Mouse (Mus musculus) ES-Bruce4 (cell line): Measurements from ENCODE around the gene Slc11a2. TPM values are rescaled to one million over a fixed set of nuclear protein-coding genes. Genes with fewer than 3 reads are reported as not detected.
"Not testable (repeated sequence)": the region's sequence is repeated elsewhere in the genome, so short reads cannot be mapped to it uniquely, and the experiment has no call there.

ENCODE experiments used
- H3K27ac ChIP-seq: 2 replicates; pipeline ENCODE4 v1.5.1; 2012; ENCODE audit warnings: low read length, inconsistent platforms; ENCODE audit not compliant: insufficient read depth
- H3K27me3 ChIP-seq: 2 replicates; pipeline ENCODE4 v1.6.1; 2012; ENCODE audit warnings: mild to moderate bottlenecking, low read length, inconsistent platforms; ENCODE audit not compliant: control insufficient read depth, poor library complexity, insufficient read depth, severe bottlenecking
- H3K36me3 ChIP-seq: 2 replicates; pipeline ENCODE4 v1.6.1; 2012; ENCODE audit warnings: inconsistent platforms, mild to moderate bottlenecking, low read length, moderate library complexity; ENCODE audit not compliant: control insufficient read depth, poor library complexity, insufficient read depth, severe bottlenecking
- H3K4me1 ChIP-seq: one replicate; pipeline ENCODE4 v1.8.1; 2011; ENCODE audit warnings: low read length; ENCODE audit not compliant: control insufficient read depth, insufficient read depth
- H3K4me3 ChIP-seq: 2 replicates; pipeline ENCODE4 v1.5.1; 2011; ENCODE audit warnings: low read depth, mild to moderate bottlenecking, low read length
- H3K9ac ChIP-seq: 2 replicates; pipeline ENCODE4 v1.6.1; 2012; ENCODE audit warnings: low read depth, mild to moderate bottlenecking, inconsistent platforms; ENCODE audit not compliant: poor library complexity, severe bottlenecking
- H3K9me3 ChIP-seq: replicated peaks from 2 replicates; pipeline ENCODE4 v1.6.1; 2012; ENCODE audit warnings: mild to moderate bottlenecking, low read length, inconsistent platforms; ENCODE audit not compliant: control insufficient read depth, poor library complexity, insufficient read depth, severe bottlenecking
- CTCF ChIP-seq: IDR thresholded peaks from one replicate; pipeline ENCODE4 v1.8.1; 2011; ENCODE audit warnings: low read depth, low read length
- EP300 ChIP-seq: IDR thresholded peaks from 2 replicates; pipeline ENCODE4 v1.6.1; 2011; ENCODE audit warnings: low read depth, low read length; ENCODE audit not compliant: insufficient read depth
- POLR2A ChIP-seq: IDR thresholded peaks from one replicate; pipeline ENCODE4 v1.8.1; 2011; ENCODE audit warnings: low read length; ENCODE audit not compliant: insufficient read depth
- polyA plus RNA-seq: library from polyadenylated mRNA; stranded (reverse); fragments of >200 nt; gene quantifications from 2 replicates; pipeline ENCODE4 v1.2.4, GENCODE M21; 2011; ENCODE audit warnings: low read depth; ENCODE audit not compliant: missing spikeins, insufficient read depth, insufficient read length

Slc11a2 gene
- polyA plus RNA-seq, 1 experiment = 29.9 TPM

GRCm38 (mm10) chr15:100345484-100345883, 79.4 kb downstream of the Slc11a2 start:
- no peak overlapping the region for H3K4me3 ChIP-seq
- no peak for TF ChIP-seq POLR2A
- TF ChIP-seq EP300 = no peak
- no peak for TF ChIP-seq CTCF
- no peak overlapping the region for H3K27ac ChIP-seq
- no peaks in the 10 kb centered on the region for H3K27me3 ChIP-seq
- H3K9me3 ChIP-seq = no peaks in the 10 kb centered on the region
- H3K4me1 ChIP-seq = no peaks in the 10 kb centered on the region
- H3K36me3 ChIP-seq = no peaks in the 10 kb centered on the region
- no peak overlapping the region for H3K9ac ChIP-seq

DNA sequence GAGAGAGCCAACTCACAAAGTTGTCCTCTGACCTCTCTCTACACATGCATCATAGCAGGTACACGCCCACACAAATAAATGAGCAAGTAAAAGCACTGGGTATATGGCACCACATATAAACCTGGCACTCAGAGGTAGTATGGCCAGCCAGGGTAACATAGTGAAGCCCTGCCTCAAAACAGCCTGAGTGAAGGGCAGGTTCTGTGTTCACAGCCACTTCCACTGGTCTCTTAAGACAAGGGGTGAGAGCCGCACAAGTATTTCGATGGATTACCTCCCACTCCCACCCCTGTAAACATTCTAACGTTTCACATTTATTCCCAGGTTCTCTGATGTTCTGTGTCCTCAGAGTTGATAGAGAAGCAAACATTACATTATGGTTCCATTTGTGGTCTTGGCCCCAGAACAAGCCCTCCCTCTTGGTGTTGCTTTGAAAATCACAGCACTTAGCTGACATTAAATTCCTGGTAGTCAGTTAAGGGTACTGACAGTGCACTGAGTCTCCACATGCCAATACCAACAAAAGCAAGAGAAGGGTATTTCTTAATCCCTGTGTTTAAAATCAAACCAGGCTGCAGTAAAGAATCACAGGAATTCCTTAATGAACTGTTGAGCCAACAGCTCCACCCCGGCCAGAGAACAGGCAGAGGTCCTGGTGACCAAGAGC, 83.4 kb downstream of the Slc11a2 start:
- H3K9ac ChIP-seq, H3K27ac ChIP-seq, H3K36me3 ChIP-seq, H3K9me3 ChIP-seq, H3K4me3 ChIP-seq, H3K4me1 ChIP-seq, H3K27me3 ChIP-seq: not testable (repeated sequence)

Other genes starting within 250 kb of the Slc11a2 start
- gene Atf1, start 197.3 kb downstream of the Slc11a2 start, polyA plus RNA-seq = 55.8 and 60.3 TPM in 2 replicates
- gene Tmprss12, start 144.2 kb downstream of the Slc11a2 start, polyA plus RNA-seq = 3.2 and 4.1 TPM in 2 replicates
- 9.7 and 11.5 TPM in 2 replicates for gene Mettl7a1, start 120.9 kb downstream of the Slc11a2 start, polyA plus RNA-seq
- not detected in 2 replicates for gene Mettl7a3, start 90.1 kb downstream of the Slc11a2 start, polyA plus RNA-seq
- gene Methig1, start 71.9 kb downstream of the Slc11a2 start, polyA plus RNA-seq = not detected in 2 replicates
- not detected in 2 replicates for gene Mettl7a2, start 71.9 kb downstream of the Slc11a2 start, polyA plus RNA-seq
- not detected in 2 replicates for gene Higd1c, start 60.5 kb downstream of the Slc11a2 start, polyA plus RNA-seq
- not detected in 2 replicates for gene Gm5475, start 2.9 kb downstream of the Slc11a2 start, polyA plus RNA-seq
- gene Letmd1, start 44.0 kb upstream of the Slc11a2 start, polyA plus RNA-seq = 9.5 and 10.3 TPM in 2 replicates
- 6.6 and 6.8 TPM in 2 replicates for gene Csrnp2, start 70.4 kb upstream of the Slc11a2 start, polyA plus RNA-seq
- gene Tfcp2, start 126.9 kb upstream of the Slc11a2 start, polyA plus RNA-seq = 14.2 and 15.7 TPM in 2 replicates
- gene Pou6f1, start 174.9 kb upstream of the Slc11a2 start, polyA plus RNA-seq = 4.9 and 7.3 TPM in 2 replicates
- gene Dazap2, start 190.3 kb upstream of the Slc11a2 start, polyA plus RNA-seq = 70.7 and 85.2 TPM in 2 replicates
- 36.6 and 45.6 TPM in 2 replicates for gene Smagp, start 211.9 kb upstream of the Slc11a2 start, polyA plus RNA-seq
- 15.4 and 30.0 TPM in 2 replicates for gene Bin2, start 244.5 kb upstream of the Slc11a2 start, polyA plus RNA-seq